Mouse (Mus musculus) frontal cortex, adult 2 months (tissue): ENCODE measurements at regions not wholly inside any gene's neighbourhood (a gene's known extent, or its start where the extent isn't known, plus 50 kb on each side); places are given as distances from the start of the nearest gene placed in this dataset.
A peak's percentile ranks its signal among the peaks of the same experiment; 100 is the strongest.

Experiments
- DNase-seq, 2 experiments: peaks; one replicate each; pipeline ENCODE4 v3.0.0; 2022; ENCODE audit warnings: low spot score in 1 of 2; ENCODE audit errors: extremely low spot score in 1 of 2

DNA sequence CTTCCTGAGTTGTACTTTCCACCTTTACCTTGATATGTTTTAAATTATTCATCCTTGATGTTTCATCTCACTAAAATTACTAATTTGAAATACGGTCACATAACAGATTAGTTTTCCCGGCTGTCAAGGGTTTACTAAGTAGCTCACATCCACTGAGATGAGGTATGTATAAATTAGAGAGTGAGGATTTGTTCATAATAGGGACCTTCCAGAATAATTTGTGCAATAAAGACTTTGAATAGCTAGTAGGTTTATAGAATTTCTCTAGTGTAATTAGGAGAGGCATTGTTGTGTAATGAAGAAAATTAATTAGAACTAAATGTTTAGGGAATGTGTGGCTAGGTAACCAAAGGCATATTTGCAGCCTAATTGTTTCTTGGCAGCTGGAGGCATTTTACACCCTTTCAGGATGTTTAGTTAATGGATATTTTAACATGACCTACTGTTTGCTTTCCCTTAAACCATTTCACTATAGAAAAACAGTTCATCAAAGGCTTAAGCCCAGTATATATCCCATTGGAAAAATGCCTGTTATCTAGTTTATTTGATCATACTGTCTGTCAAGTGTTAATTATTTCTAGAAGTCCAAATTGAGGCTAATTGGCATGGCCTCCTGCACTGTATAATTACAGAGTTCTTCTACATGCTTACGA is 70.8 kb downstream of the Mat2b start:
- no peak for DNase-seq

GRCm38 (mm10) chr11:40620036-40620435 is 75.0 kb downstream of the Mat2b start:
- no peak for DNase-seq

DNA sequence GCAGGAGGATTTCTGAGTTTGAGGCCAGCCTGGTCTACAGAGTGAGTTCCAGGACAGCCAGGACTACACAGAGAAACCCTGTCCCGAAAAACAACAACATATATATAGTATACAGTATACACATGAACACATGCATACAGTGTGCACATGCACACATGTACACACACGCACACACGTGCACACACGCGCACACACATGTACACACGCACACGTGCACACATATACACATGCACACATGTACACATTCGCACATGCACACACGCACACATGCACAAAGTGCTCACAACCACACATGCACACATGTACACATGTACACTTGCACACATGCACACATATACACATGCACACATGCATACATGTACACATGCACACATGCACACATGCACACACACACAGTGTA is 92.0 kb downstream of the Mat2b start:
- no peak for DNase-seq

- peak in 1 of 2 experiments; percentile 88 for DNase-seq
Observed at GRCm38 (mm10) chr11:40601572-40601909, 93.5 kb downstream of the Mat2b start.

DNA sequence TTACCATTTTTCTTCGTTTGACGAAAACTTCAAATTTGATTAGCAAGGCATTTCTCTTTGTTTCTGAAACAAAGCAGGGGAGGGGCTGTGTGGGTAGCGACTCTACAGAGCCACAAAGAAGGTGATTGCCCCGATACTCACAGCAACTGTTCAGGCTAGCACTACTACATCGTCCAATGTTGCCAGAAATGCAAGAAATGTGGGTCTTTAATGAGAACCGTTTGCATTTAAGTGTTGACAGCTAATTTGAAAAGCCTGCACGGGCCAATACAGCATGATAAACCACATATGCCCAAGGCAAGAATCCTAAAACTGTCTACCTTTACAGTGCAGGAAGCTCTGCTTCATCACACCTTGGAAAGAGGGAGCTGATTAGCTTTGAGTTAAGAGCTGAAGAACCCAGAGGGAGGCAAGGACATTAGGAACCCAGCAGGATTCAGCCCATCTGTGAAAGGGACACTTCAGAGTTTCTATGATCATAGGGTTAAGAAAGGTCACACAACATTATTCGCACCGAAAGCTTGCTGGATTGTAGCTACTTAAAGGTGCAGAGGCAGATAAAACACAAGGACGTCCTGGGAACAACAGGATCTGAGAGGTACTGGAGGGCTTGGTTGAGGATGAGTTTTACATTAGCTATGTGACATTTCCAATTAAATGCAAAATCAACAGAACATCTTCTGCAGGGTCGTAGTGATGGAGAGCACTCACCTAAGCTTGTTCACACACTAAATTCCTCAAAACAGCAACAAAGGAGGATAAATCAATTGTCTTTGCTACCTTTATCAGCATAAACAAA is 94.0 kb downstream of the Mat2b start:
- DNase-seq, result no peak

DNA sequence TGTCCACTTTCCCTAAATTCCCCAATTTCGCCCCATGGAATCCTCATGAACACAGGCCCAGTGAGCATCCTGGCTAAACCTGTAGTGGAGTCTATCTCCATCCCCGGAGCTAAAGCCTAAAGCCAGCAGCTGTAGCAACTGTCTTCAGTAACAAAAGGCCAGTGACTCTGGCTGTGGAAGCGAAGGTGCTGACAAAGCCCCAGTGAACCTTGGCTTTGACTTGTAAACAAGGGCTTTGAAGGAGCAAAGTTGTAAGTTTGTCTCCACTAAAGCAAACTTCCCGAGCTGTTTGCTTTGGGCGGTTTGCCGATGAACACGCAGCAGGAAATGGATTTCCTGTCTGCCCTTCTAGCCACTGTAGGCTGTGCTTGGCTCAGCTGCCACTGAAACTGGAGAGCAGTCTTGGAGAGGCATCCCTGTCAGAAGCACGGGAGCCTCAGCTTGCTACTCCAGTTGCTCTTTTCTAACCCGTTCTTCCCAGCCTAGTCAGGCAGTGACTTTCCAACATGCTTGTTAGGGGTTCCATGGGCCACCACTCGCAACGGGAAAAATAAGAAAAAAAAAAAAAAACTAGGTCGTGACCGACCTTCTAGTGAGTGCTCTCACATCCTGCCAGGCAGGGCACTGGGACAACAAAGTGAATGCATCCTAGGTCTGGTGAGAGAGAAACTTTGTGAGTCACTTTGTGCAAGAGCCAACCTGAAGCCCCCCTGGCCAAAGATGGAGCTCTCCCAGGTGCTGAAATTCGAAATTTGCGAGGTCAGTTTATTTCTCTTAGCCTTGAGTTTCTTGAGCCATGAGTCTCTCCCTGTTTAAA is 94.8 kb downstream of the Mat2b start:
- no peak for DNase-seq

DNA sequence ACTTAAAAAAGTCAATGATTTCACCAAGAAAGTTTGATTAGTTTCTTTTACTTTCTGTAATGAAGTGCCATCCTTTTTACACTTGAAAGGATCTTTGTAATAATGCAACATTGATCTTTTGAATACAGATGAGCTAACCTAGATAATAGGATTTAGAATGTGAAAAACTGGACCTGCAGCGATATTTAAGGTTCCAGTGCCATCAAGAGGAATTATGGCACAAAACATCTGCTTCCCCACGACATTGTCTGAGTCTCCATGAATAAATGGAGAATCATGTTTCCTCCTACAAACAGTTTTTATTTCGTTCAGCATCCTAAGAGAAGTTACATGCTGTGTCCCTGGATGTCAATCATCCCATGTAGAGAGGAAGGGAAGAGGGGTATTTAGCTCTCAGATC is 98.7 kb downstream of the Mat2b start:
- peak in 1 of 2 experiments; percentile 57 for DNase-seq

DNA sequence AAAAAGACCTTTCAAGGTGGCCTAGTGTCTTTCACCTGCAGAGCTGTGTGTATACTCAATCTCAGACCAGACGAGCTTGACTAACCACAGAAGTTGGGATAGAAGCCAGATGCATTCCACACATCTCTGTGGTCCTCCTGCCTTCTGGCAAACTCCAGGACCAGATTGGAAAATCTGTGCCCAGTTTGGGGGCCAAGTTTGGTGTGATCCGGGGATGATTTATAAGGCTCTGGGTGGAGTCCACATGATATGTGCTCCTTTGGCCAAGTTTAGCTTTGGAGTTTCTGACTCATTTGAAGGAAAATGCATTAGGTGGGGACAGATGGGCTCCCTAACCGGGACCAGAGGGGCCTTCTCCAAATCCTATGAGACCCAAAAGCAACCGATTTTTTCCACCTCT is 102.9 kb downstream of the Mat2b start:
- no peak for DNase-seq

DNA sequence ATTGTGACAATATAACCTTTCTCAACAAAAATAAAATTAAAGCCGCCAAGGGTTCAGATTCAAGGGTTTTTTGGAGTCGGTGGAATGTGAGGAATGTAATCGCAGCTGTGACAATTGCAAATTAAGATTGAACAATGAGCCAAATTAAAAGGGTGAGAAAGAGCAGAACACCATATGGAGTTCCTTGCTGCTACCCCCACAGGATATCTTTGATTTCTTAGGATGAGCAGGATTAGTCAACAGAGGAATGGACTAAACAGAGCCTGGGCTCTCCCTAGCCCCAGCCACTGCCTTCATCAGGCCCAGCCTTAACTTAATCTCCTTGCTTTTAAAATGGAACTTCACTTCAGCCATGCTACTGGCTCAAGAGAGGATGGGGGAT is 121.3 kb downstream of the Mat2b start:
- peak; percentile 44 to 54 for DNase-seq

- DNase-seq, result peak; percentile 66 to 69
Observed at GRCm38 (mm10) chr11:40572953-40573757, 121.8 kb downstream of the Mat2b start.

DNA sequence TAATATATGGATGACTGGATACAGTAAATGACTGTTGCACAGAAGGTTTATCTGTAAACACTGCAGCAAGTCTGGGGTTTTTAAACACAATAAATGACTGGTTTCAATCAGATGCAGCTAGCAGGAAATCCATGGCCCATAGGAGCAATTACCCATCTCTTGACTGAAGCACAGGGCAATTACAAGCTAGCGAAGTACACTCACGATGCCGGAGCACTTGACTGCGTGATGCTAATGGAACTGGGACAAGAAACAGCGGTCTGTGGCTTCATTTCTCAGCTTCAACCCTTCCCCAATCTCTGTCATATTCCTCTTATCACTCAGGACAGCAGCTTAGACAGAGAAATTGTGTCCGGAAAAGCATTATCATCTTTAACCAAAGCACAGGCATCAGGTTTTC is 132.1 kb downstream of the Mat2b start:
- DNase-seq, result no peak

GRCm38 (mm10) chr11:40561983-40562382 is 133.0 kb downstream of the Mat2b start:
- DNase-seq, result no peak

DNA sequence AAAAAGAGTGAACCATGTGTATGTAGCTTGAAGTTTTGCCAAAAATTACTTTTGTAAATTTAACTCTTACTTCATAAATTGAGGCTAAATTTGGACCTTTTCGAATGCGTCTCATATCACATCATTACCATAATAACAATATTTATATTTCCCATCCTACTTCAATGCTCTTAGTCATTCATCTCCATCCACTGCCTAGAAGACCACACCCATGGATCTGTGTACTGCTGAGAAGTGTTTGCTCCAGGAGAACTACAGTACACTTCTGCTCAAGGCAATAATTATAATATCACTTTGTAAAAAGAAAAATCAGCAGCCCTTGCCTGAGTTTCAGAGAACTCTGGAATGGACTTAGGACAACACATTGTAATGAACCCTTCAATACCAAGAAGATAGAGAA is 133.6 kb downstream of the Mat2b start:
- no peak for DNase-seq

DNA sequence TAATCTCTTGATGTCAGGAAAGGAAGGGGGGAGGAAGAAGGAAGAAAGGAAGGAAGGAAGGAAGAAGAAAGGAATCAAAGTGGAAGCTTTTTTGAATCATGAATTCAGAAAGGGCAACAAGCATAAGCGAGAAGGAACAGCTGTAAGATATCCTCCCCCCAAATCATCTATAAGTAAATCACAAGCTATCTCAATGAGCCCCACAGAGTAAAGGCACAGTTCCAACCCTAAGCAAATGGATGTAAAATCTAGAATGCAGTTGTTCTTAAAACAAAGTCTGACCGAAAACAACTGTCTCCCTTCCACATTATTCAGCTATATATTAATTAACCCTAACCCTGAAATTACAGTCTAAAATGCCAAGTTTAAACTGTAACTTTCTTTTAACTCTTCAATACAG is 136.5 kb downstream of the Mat2b start:
- DNase-seq, result no peak

GRCm38 (mm10) chr11:40554867-40555794 is 139.9 kb downstream of the Mat2b start:
- DNase-seq, result peak; percentile 52 to 65

DNA sequence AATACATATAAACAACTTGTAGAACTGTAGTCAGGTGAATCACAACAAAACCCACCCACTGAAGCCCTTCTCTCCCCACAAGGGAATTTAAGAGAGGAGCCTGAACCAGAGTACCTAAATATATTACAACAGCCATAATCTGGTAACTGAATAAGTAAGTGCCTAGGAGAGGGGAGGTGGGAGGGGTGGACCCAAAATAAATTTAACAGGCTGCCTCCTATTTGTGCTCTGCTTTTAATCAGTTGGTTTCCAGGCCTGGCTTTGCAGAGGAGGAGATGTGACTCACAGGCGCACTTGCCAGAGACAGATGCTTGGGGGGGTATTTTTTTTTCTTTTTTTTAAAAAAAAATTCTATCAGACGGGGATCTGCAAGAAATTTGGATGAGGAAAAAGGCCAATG is 142.9 kb downstream of the Mat2b start:
- peak; percentile 81 to 84 for DNase-seq

DNA sequence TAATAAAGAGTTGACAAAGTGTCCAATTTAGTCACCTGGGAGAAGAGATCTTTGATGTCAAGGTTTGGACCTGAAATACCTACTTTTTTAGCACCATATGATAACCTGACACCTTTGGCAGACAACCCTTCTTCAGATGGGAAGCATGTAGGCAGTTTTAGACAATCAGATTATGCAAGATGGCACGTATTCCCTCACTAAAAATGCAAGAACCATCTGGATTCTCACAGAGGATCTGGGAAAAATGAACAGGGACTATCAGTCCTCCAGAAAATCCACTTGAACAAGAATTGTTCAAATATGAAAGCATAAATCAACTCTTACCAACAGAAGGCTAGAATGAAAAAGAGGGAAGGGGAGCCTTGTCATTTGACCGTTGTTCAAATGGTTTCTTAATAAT is 148.4 kb downstream of the Mat2b start:
- peak in 1 of 2 experiments; percentile 49 for DNase-seq

- DNase-seq, result no peak
Observed at GRCm38 (mm10) chr11:40545537-40545936, 149.5 kb downstream of the Mat2b start.

DNA sequence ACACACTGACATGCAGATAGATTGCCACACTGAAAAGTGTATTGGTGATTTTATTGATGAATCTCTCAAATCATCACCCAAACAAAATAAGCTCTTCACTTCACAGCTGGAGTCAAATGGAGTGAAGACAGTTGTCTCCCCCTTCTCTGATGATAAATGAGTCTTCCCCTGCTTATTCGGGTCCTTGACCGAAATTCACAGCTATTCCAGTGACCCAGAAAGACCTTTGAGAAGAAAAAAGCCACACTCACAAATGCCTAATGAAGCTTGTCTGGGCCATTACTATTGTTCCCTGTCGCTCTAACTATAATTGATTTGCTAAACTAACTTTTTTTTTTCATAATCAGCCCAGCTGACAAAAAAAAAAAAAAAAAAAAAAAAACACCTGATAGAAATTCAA is 154.8 kb downstream of the Mat2b start:
- no peak for DNase-seq

DNA sequence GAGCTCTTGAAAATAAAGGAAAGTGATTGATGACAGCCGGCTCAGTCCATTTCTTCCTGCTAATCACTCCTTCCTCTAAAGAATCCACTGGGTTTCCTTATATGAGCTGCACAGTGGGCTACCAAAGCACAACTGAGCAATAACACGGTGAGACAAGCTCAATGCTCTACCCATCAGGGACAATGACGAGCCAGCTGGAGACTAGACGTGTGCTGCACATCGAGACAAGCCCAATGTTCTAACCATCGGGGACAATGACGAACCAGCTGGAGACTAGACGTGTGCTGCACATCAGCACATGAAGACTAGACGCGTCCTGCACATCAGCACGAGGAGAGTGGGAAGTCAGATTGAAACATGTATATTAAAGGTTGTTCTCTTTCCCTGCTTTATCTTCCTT is 155.2 kb downstream of the Mat2b start:
- DNase-seq, result no peak
